Mouse (Mus musculus): ENCODE results near the gene Chp1. TPM values are rescaled to one million over a fixed set of nuclear protein-coding genes. Genes with fewer than 3 reads are reported as not detected.
"Not testable (repeated sequence)": the region's sequence is repeated elsewhere in the genome, so short reads cannot be mapped to it uniquely, and the experiment has no call there.

Chp1 gene
- total RNA-seq, 2 experiments from 2014 or later, result 47.9 to 57.9 TPM

DNA sequence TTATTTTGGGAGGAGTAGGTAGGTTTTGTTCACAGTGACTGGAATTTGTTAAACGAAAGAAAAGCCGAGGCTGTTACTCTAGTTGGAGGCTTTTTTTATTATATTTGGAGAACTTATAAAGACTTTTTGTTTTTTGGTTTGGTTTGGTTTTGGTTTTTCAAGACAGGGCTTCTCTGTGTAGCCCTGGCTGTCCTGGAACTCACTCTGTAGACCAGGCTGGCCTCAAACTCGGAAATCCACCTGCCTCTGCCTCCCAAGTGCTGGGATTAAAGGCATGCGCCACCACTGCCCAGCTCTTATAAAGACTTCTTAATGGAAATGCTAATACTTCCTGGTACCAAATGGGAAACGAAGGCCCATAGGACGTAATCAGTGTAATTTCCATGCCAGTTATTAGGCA lies 71.5 kb downstream of the Chp1 start:
- ATAC-seq (replicated peaks; ENCODE audit: poor library complexity), result not testable (repeated sequence)

DNA sequence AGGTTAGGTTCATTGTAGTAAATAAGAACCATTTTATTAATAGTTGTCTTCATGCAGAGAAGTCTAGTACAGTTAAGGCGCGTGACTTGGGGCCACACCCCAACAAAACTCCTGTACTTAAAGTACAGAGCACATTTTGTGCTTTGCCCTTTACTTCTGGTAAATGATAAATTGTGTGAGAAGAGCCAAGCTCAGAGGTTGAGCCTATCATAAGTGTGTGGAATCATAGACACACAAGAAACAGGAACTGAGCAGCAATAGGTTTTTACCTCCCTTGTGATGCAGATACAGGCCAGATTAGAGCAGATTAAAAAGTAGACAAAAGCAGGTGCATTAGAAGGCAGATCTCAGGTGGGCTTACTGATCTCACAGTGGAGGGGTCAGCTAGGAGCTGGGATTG lies 73.8 kb downstream of the Chp1 start:
- ATAC-seq (replicated peaks; ENCODE audit: poor library complexity), result no peak

Other genes with a start within 250 kb of the Chp1 start
- gene Dll4, start 221.9 kb upstream of the Chp1 start, total RNA-seq (2015), result 0.05 TPM in 1 of 2 replicates, not detected in the other
- not detected in 2 replicates for gene Dll4, start 221.9 kb upstream of the Chp1 start, total RNA-seq (2017)
- 0.34 and 0.57 TPM in 2 replicates for gene Chac1, start 196.5 kb upstream of the Chp1 start, total RNA-seq (2015)
- gene Chac1, start 196.5 kb upstream of the Chp1 start, total RNA-seq (2017), result 0.71 and 1.3 TPM in 2 replicates
- gene Ino80, start 70.0 kb upstream of the Chp1 start, total RNA-seq (2015), result 24.3 and 25.0 TPM in 2 replicates
- 21.5 and 25.4 TPM in 2 replicates for gene Ino80, start 70.0 kb upstream of the Chp1 start, total RNA-seq (2017)
- gene Exd1, start 70 bp upstream of the Chp1 start, total RNA-seq (2015), result not detected in 2 replicates
- gene Exd1, start 70 bp upstream of the Chp1 start, total RNA-seq (2017), result 0.98 and 2.0 TPM in 2 replicates
- gene Nusap1, start 70.6 kb downstream of the Chp1 start, total RNA-seq (2015), result 85.9 and 103 TPM in 2 replicates
- gene Nusap1, start 70.6 kb downstream of the Chp1 start, total RNA-seq (2017), result 96.0 and 104 TPM in 2 replicates
- gene Oip5, start 70.8 kb downstream of the Chp1 start, total RNA-seq (2015), result 19.5 and 21.9 TPM in 2 replicates
- 26.9 and 29.6 TPM in 2 replicates for gene Oip5, start 70.8 kb downstream of the Chp1 start, total RNA-seq (2017)
- gene Ndufaf1, start 115.1 kb downstream of the Chp1 start, total RNA-seq (2015), result 37.3 and 38.8 TPM in 2 replicates
- 18.4 and 20.4 TPM in 2 replicates for gene Ndufaf1, start 115.1 kb downstream of the Chp1 start, total RNA-seq (2017)
- gene Rtf1, start 127.4 kb downstream of the Chp1 start, total RNA-seq (2015), result 39.1 and 41.9 TPM in 2 replicates
- 26.2 and 43.0 TPM in 2 replicates for gene Rtf1, start 127.4 kb downstream of the Chp1 start, total RNA-seq (2017)
- 0.20 and 0.29 TPM in 2 replicates for gene Itpka, start 194.6 kb downstream of the Chp1 start, total RNA-seq (2015)
- 0.25 and 0.54 TPM in 2 replicates for gene Itpka, start 194.6 kb downstream of the Chp1 start, total RNA-seq (2017)
- not detected in 2 replicates for gene Ltk, start 212.7 kb downstream of the Chp1 start, total RNA-seq (2015)
- gene Ltk, start 212.7 kb downstream of the Chp1 start, total RNA-seq (2017), result not detected in 2 replicates
- gene Rpap1, start 239.8 kb downstream of the Chp1 start, total RNA-seq (2015), result 6.6 TPM in 2 replicates
- gene Rpap1, start 239.8 kb downstream of the Chp1 start, total RNA-seq (2017), result 9.6 and 9.7 TPM in 2 replicates

Measured in megakaryocyte progenitor cell, adult 5-6 weeks (primary cell).